Mouse (Mus musculus) embryonic facial prominence, embryonic 13.5 days (tissue): ENCODE data around the gene Tmem262. TPM values are rescaled to one million over a fixed set of nuclear protein-coding genes. Genes with fewer than 3 reads are reported as not detected.

Source experiments
- ATAC-seq: fragments of 200-750 bp; cut with Nextera tagmentation; 2 replicates; pipeline ENCODE4 v1.8.0; 2017; ENCODE audit warnings: low read depth; ENCODE audit not compliant: insufficient number of reproducible peaks, insufficient read depth, low FRiP score, low TSS enrichment
- H3K27ac ChIP-seq: fragments of 300-500 bp; sonication (generic); 2 replicates; pipeline ENCODE4 v1.5.1; 2015; ENCODE audit warnings: moderate library complexity, mild to moderate bottlenecking, inconsistent platforms
- H3K27me3 ChIP-seq: fragments of 300-500 bp; sonication (generic); 2 replicates; pipeline ENCODE4 v1.6.1; 2015; ENCODE audit warnings: mild to moderate bottlenecking, inconsistent platforms
- H3K36me3 ChIP-seq: fragments of 300-500 bp; sonication (generic); 2 replicates; pipeline ENCODE4 v1.6.1; 2015; ENCODE audit warnings: mild to moderate bottlenecking, inconsistent platforms
- H3K4me1 ChIP-seq: fragments of 300-500 bp; sonication (generic); 2 replicates; pipeline ENCODE4 v1.6.1; 2015; ENCODE audit warnings: inconsistent platforms
- H3K4me2 ChIP-seq: fragments of 300-500 bp; sonication (generic); 2 replicates; pipeline ENCODE4 v1.6.1; 2015; ENCODE audit warnings: moderate library complexity, mild to moderate bottlenecking, inconsistent platforms
- H3K4me3 ChIP-seq: fragments of 300-500 bp; sonication (generic); 2 replicates; pipeline ENCODE4 v1.5.1; 2015; ENCODE audit warnings: mild to moderate bottlenecking, inconsistent platforms
- H3K9ac ChIP-seq: fragments of 300-500 bp; sonication (generic); 2 replicates; pipeline ENCODE4 v1.6.1; 2015; ENCODE audit warnings: mild to moderate bottlenecking, inconsistent platforms
- H3K9me3 ChIP-seq: fragments of 300-500 bp; sonication (generic); 2 replicates; pipeline ENCODE4 v1.6.1; 2016; ENCODE audit warnings: inconsistent platforms
- WGBS: fragments of 180-500 bp; shearing (Covaris S2); methylation state at CpG from one replicate; pipeline ENCODE4 v1.1.7; 2015; ENCODE audit warnings: mixed read lengths; 5-methylcytosine and 5-hydroxymethylcytosine counted together
- polyA plus RNA-seq: library from polyadenylated mRNA; unstranded; fragments of >200 nt; fragmentation: Nextera tagmentation; extraction: Ambion mirVana; gene quantifications from 2 replicates; pipeline ENCODE4 v1.2.1, GENCODE M21; 2015

The Tmem262 gene
- polyA plus RNA-seq, 1 experiment from 2014 or later, result not detected

- Histone ChIP-seq H3K9me3 (no peaks in the 10 kb centered on the region), H3K9ac (peak within 1 kb of the TSS; percentile 88), H3K27me3 (no peaks in the 10 kb centered on the region), H3K36me3 (peaks cover 52% of the 10 kb centered on the region), H3K4me2 (peak within 1 kb of the TSS; percentile 89), H3K4me3 (peak within 1 kb of the TSS; percentile 83), H3K4me1 (peaks cover 17% of the 10 kb centered on the region), H3K27ac (peak within 1 kb of the TSS; percentile 88)
- under 1% methylated on average over 33 of the region's 33 CpGs for WGBS
- peak; percentile 74 for ATAC-seq
Observed at GRCm38 (mm10) chr19:6076564-6077393, 3.1 kb upstream of the Tmem262 start, which contains the start of gene Vps51. Gene Vps51, minus strand, starts transcription at chr19:6077231.

- H3K4me1 ChIP-seq, result peaks cover 26% of the 10 kb centered on the region
- peaks cover 39% of the 10 kb centered on the region for H3K36me3 ChIP-seq
- no peaks in the 10 kb centered on the region for H3K9me3 ChIP-seq
- 79% methylated on average over 9 of the region's 9 CpGs for WGBS
- H3K4me3 ChIP-seq, result no peak within 1 kb of the TSS
- H3K27me3 ChIP-seq, result no peaks in the 10 kb centered on the region
- no peak within 1 kb of the TSS for H3K27ac ChIP-seq
- no peak within 1 kb of the TSS for H3K4me2 ChIP-seq
- ATAC-seq, result no peak
- no peak within 1 kb of the TSS for H3K9ac ChIP-seq
Observed at GRCm38 (mm10) chr19:6082156-6082555, 2.3 kb downstream of the Tmem262 start, which contains the start of gene Gm28374. Gene Gm28374, minus strand, starts transcription at chr19:6082256.

- Histone ChIP-seq H3K9ac (peak within 1 kb of the TSS; percentile 79), H3K27ac (peak within 1 kb of the TSS; percentile 58), H3K27me3 (no peaks in the 10 kb centered on the region), H3K4me1 (peaks cover 23% of the 10 kb centered on the region), H3K4me2 (peak within 1 kb of the TSS; percentile 93), H3K4me3 (peak within 1 kb of the TSS; percentile 76), H3K9me3 (no peaks in the 10 kb centered on the region), H3K36me3 (peaks cover 55% of the 10 kb centered on the region)
- WGBS, result under 1% methylated on average over 58 of the region's 58 CpGs
- peak; percentile 80 for ATAC-seq
Observed at GRCm38 (mm10) chr19:6084478-6085248, 4.8 kb downstream of the Tmem262 start, which contains the start of the genes Zfpl1 and Cdca5. Gene Zfpl1, minus strand, starts transcription at chr19:6084956. Gene Cdca5, plus strand, starts transcription at chr19:6084983.

DNA sequence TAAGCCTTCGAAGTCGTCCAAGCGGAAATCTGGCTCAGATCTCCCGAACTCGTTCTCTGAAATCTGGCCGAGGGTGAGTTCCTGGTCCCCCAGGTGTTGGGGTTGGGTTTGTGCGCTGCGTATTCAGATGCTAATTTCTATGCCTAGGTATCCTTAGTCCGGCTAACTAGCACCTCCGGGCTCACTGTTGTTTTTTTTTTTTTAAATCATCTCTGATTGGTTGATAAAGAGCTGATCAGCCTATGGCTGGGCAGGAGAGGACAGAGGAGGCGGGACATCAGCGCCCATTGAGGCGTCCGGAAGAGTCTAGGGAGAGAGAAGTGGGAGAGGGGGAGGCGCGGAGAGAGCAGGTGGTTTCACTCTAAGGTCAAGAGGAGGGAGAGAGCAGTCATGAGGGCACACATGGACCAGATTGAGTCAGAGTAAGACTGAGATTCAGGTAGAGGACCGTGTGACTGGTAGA lies 5.6 kb downstream of the Tmem262 start:
- Histone ChIP-seq H3K27ac (peak overlapping the region; percentile 58), H3K36me3 (peaks cover 55% of the 10 kb centered on the region), H3K4me1 (peaks cover 23% of the 10 kb centered on the region), H3K27me3 (no peaks in the 10 kb centered on the region), H3K4me3 (peak overlapping the region; percentile 76), H3K4me2 (peak overlapping the region; percentile 93), H3K9ac (peak overlapping the region; percentile 79), H3K9me3 (no peaks in the 10 kb centered on the region)
- ATAC-seq, result peak; percentile 48; the same call in 1 of the 2 replicates
- WGBS, result under 1% methylated on average over 17 of the region's 17 CpGs

- H3K36me3 ChIP-seq, result peaks cover 62% of the 10 kb centered on the region
- H3K9me3 ChIP-seq, result no peaks in the 10 kb centered on the region
- 93% methylated on average over 13 of the region's 13 CpGs for WGBS
Observed at GRCm38 (mm10) chr19:6088841-6089240, 9.0 kb downstream of the Tmem262 start.

GRCm38 (mm10) chr19:6094119-6094518 lies 14.3 kb downstream of the Tmem262 start, which contains the start of gene AC131692.1:
Gene AC131692.1, plus strand, starts transcription at chr19:6094419.
- Histone ChIP-seq H3K9ac (0 out of 2 replicates have a peak within 1 kb of the TSS, but pooled peaks have one; percentile 11), H3K9me3 (no peaks in the 10 kb centered on the region), H3K27ac (no peak within 1 kb of the TSS), H3K4me2 (no peak within 1 kb of the TSS), H3K27me3 (no peaks in the 10 kb centered on the region), H3K4me3 (no peak within 1 kb of the TSS), H3K36me3 (peaks cover 79% of the 10 kb centered on the region), H3K4me1 (no peaks in the 10 kb centered on the region)
- WGBS, result 92% methylated on average over 7 of the region's 7 CpGs
- no peak for ATAC-seq

More at GRCm38 (mm10) chr19:6088841-6089240, 9.0 kb downstream of the Tmem262 start:
- ATAC-seq, result no peak
- peaks cover 16% of the 10 kb centered on the region for H3K4me1 ChIP-seq
- H3K4me2 ChIP-seq, result no peak overlapping the region
- no peak overlapping the region for H3K27ac ChIP-seq
- H3K27me3 ChIP-seq, result no peaks in the 10 kb centered on the region
- no peak overlapping the region for H3K4me3 ChIP-seq
- no peak overlapping the region for H3K9ac ChIP-seq

- peaks cover 7% of the 10 kb centered on the region; the same call in 1 of the 2 replicates for H3K4me1 ChIP-seq
- 82% methylated on average over 3 of the region's 3 CpGs for WGBS
- H3K27me3 ChIP-seq, result no peaks in the 10 kb centered on the region
- H3K27ac ChIP-seq, result no peak overlapping the region
- no peaks in the 10 kb centered on the region for H3K9me3 ChIP-seq
- no peak overlapping the region for H3K4me3 ChIP-seq
- no peak overlapping the region for H3K4me2 ChIP-seq
- no peak for ATAC-seq
- no peak overlapping the region for H3K9ac ChIP-seq
- peaks cover 48% of the 10 kb centered on the region for H3K36me3 ChIP-seq
Observed at GRCm38 (mm10) chr19:6097847-6098246, 18.0 kb downstream of the Tmem262 start.

DNA sequence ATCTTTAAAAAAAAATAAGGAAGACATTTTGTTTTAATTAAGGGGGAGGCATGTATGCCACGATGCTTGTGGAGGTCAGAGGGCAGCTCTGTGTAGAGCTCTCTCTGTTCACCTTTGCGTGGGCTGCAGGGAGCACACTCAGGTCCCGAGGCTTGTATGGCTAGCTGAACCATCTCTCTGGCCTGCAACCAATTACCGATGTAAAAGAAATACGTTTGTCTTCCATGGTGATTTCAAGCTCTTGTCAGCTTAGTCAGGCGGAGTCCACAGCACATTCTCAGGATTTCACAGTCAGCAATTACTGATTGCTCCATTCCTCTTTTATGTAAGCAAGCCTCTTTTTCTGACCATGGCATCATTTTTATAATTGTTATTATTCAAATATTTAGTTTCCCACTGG lies 21.4 kb downstream of the Tmem262 start:
- no peak overlapping the region for H3K4me2 ChIP-seq
- no peak overlapping the region for H3K9ac ChIP-seq
- H3K4me1 ChIP-seq, result peaks cover 7% of the 10 kb centered on the region; the same call in 1 of the 2 replicates
- ATAC-seq, result no peak
- peaks cover 19% of the 10 kb centered on the region; the same call in 1 of the 2 replicates for H3K36me3 ChIP-seq
- H3K27ac ChIP-seq, result no peak overlapping the region
- no peaks in the 10 kb centered on the region for H3K27me3 ChIP-seq
- 16% methylated on average over 6 of the region's 6 CpGs for whole genome bisulfite sequencing
- no peak overlapping the region for H3K4me3 ChIP-seq
- no peaks in the 10 kb centered on the region for H3K9me3 ChIP-seq

DNA sequence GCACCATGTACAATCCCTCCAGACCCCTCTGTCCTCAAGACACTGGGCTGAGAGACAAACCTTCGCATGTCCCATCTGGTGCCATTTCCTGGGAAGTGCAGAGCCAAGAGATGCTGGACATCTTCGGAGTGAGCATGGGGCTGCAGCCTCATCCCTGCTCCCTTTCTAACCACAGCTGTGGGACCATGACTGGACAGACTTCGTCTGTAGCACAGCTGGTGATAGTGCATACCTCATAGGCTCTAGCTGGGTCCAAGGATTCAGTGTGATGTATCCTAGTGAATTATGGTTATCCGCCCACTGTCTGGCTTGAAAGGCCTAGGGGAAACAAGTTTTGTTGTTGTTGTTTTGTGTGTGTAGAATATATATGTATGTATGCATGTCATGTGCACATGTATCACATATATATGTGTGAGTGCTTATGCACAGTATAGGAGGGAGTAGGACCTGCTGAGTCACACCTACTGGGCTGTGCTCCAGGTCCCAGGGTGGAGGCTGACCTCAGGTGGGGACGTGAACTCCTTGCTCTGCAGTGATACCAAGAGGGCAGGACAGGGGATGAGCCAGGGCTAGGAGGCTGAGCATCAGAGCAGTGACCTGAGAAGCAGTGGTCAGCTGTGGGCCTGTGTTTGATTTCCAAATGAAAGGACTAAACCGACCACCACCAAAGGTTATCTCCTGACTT lies 22.5 kb downstream of the Tmem262 start:
- H3K4me1 ChIP-seq, result peaks cover 7% of the 10 kb centered on the region; the same call in 1 of the 2 replicates
- H3K27ac ChIP-seq, result no peak overlapping the region
- peak; percentile 68; the same call in 1 of the 2 replicates for ATAC-seq
- H3K36me3 ChIP-seq, result peaks cover 13% of the 10 kb centered on the region; the same call in 1 of the 2 replicates
- no peak overlapping the region for H3K4me2 ChIP-seq
- no peaks in the 10 kb centered on the region for H3K9me3 ChIP-seq
- no peak overlapping the region for H3K4me3 ChIP-seq
- no peaks in the 10 kb centered on the region for H3K27me3 ChIP-seq
- WGBS, result 78% methylated on average over 6 of the region's 6 CpGs
- H3K9ac ChIP-seq, result no peak overlapping the region

DNA sequence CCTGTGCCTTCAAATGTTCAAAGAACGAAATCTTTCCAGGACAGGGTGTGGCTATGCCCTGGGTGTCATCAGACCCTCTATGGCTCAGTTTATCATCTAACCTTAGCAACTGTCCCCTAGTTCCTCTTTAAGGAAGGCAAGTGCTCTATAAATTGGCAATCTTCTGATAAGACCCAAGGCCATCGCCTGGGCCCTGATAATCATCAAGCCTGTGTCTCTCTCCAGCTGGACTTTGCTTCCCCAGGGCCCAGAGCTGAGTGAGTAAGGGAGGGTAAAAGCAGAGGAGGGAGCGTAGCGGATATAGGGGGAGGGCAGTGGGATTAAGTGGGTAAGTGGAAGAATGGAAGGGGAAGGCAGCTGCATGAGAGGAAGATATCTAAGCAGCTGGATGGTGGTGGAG lies 24.6 kb downstream of the Tmem262 start:
- no peak for ATAC-seq
- Histone ChIP-seq H3K36me3 (0 out of 2 replicates have a peak, but pooled peaks cover 1% of the 10 kb centered on the region), H3K27me3 (no peaks in the 10 kb centered on the region), H3K9ac (no peak overlapping the region), H3K9me3 (no peaks in the 10 kb centered on the region), H3K4me3 (no peak overlapping the region), H3K4me1 (peaks cover 7% of the 10 kb centered on the region; the same call in 1 of the 2 replicates), H3K27ac (no peak overlapping the region), H3K4me2 (no peak overlapping the region)
- 81% methylated on average over 4 of the region's 4 CpGs for WGBS

GRCm38 (mm10) chr19:6105586-6105985 lies 25.8 kb downstream of the Tmem262 start, which contains the start of gene Naaladl1:
Gene Naaladl1, plus strand, starts transcription at chr19:6105782.
- H3K27ac ChIP-seq, result no peak within 1 kb of the TSS
- ATAC-seq, result no peak
- no peaks in the 10 kb centered on the region for H3K36me3 ChIP-seq

More at GRCm38 (mm10) chr19:6105586-6105985, 25.8 kb downstream of the Tmem262 start, which contains the start of gene Naaladl1:
- 81% methylated on average over 7 of the region's 7 CpGs for WGBS
- peaks cover 7% of the 10 kb centered on the region; the same call in 1 of the 2 replicates for H3K4me1 ChIP-seq
- H3K9ac ChIP-seq, result no peak within 1 kb of the TSS
- H3K4me2 ChIP-seq, result no peak within 1 kb of the TSS
- H3K4me3 ChIP-seq, result no peak within 1 kb of the TSS
- H3K9me3 ChIP-seq, result no peaks in the 10 kb centered on the region
- H3K27me3 ChIP-seq, result no peaks in the 10 kb centered on the region
